Mouse (Mus musculus) kidney, adult 11 months (tissue): ENCODE results near the gene Kcnh1.

ENCODE experiments used
- DNase-seq: peaks from one replicate; pipeline ENCODE4 v3.0.0; 2022

Gene Kcnh1

DNA sequence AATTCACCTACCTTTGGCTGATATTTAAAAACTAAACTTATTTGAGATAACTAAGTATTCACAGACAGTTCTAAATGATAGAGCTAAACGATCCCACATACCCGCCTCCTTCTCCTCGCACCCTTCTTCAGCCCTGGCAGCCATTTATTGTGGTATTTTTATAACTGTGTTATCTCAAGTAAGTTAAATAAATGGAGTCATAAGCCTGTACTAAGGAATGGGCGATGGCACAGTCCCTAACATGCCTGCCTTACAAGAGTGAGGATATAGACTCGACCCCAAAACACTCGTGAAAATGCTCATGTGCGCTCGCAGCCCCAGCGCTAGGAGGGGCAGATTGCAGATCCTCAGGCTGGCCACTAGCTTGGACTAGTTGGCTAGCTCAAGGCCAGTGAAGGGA is 79.3 kb downstream of the Kcnh1 start:
- DNase-seq = no peak

DNA sequence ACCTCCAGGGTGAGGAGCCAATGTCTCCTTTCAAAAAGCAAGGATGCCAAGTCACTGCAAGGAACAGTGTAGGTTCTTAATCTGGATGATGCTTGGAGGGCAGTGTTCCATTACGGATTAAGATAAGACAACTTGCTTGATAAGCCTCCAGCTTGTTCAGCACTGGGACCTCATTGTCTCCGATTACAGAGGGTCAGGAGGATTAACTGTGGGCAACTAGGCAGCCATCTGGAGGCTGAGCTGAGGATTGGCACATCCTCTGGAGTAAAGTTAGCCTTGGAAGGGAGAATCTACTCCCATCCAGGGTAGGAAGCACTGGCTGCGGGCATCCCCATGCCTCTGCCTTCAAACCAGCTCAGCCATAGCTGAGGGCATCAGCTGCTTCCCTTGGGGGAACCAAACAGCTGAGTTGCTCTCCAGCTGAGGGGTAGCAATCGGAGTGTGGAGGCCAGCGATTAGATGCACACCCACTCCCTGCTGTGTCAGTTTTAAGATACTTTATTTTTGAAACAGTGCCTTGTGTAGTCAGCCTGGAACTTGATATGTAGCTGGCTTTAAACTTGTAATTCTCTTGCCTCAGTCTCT is 87.3 kb downstream of the Kcnh1 start:
- no peak for DNase-seq

DNA sequence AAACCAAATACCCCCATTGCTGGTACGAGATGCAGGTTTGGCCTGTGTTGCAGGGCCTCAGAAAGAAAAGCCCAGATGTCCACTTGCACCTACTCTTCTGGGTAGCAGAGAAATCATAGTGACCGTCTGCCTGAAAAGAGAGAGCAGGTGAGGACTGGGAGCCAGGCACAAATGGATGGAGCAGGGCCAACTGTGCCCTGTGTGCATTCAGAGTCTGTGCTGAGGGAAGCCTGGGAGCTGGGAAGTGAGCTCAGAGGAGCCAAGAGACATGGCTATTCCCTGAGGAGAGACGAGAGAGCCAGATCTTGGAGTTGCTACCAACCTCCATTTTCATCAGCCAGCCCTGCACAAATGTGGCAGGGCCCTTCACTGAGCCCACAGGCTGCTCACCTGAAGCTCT is 93.8 kb downstream of the Kcnh1 start:
- DNase-seq = no peak

DNA sequence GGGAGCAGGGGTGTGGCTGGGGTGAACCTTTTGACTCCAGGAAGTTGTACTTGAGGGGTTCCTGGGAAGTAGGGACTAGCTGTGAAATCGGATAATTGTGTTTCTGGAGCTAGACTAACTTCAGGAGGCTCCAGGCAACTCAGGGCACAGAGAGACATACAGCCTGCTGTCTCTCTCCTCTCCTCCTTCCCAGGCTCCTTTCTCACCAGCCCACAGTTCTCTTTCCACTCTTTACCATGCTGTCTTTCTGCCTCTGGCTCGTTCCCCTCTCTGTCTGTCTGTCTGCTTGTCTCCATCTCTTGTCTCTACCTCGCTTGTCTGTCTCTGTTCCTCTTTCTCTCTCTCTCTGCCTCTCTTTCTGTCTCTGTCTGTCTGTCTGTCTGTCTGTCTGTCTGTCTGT is 94.4 kb downstream of the Kcnh1 start:
- DNase-seq = no peak

DNA sequence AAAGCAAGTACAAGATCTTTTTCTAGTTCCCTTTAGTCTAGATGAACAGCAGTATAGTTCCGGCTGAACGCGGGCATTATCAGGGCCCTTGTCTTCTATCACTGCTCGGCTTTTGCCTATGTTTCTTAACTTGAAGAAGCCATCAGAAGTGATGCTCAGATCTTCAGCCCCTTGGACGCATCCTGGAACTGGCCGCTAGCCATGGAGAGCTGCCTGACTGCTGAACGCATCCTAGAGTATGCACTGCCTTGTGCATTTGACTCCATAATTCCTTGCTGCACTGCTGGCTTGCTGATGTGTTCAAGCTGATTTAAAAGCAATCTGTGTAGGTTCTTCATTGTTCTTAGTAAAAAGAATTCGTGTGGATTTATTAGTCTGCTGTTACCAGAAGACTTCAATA is 97.9 kb downstream of the Kcnh1 start:
- DNase-seq = no peak

DNA sequence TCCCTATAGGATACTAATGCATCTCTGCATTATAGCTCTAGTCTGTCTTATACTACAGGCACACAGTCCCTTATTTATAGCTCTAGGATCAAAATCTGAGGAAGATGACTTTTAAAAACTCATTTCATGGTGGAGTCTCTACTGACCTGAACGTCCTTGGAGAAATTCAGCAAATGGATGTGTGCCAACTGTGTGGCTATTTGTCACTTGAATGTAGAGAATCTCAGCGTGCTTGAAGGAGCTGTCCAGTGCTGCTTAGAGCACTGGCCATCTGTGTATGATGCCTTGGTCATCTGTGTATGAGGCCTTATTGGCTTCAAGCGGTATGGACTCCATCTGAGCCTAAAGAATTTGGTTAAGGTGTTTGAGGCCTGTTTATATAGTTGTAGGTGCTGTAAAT is 100.7 kb downstream of the Kcnh1 start:
- no peak for DNase-seq

DNA sequence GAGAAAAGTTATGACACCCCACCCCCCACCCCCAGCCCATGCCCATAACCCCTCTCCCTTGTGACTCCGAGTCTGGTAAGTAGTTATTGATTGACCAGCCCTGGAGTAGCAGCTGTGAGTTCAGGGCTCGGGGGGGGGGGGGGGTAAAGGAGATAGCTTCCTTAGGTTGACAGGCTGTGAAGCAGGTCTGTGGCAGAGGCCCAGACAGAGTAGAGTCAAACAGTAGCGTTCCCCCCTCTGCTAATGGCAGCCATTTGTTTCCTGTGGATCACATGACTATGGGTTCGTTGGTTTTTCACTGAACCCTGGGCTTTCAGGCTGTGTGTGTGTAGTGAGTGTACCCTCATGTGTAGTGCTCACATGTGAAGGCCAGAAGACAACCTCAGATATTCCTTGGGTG is 102.8 kb downstream of the Kcnh1 start:
- DNase-seq = no peak

DNA sequence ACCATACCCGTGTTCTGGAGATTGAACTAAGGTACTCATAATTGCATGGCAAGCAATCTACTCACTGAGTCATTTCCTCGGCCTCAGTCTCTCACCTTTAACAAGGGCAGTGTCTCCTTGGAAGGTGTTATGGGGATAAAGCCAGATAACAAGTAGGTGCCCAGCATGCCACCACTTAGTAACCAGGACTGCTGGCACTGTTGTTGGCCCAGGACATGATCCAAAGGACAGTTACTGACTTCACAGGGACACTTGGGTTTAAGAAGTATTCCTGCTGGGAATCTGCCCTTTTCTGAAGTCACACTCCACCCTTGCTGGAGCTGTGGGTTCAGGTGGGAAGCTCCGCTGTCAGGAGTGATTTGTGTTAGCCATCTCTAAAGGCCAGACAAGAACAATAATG is 103.3 kb downstream of the Kcnh1 start:
- DNase-seq = no peak

DNA sequence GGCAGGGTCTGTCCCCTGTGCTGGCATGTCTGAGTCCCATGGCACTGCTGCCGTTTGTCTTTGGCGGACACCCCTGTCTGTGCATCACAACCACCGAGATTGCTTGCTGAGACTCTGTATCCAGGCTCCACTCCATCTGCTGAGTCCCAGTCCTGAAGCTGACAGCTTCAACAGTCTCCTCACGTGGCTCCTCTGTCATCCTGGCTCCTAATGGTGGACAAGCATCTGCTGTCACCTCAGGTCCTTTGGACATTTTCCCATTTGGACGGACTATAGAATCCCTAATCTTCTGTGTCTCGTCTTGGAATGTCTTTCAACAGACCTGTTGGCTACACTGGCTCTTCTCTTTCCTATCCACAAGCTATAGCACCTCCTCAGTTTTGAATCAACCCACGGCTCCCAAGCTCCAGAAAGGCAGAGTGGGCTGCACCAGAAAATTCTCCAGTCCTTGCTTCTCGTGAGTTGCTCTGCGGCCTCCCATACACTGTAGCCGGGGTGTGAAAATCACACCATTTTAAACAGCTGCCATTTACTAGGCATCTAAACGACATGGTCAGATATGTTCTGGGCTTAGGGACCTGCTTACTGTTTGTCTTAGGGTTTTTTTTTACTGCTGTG is 104.8 kb downstream of the Kcnh1 start:
- no peak for DNase-seq

DNA sequence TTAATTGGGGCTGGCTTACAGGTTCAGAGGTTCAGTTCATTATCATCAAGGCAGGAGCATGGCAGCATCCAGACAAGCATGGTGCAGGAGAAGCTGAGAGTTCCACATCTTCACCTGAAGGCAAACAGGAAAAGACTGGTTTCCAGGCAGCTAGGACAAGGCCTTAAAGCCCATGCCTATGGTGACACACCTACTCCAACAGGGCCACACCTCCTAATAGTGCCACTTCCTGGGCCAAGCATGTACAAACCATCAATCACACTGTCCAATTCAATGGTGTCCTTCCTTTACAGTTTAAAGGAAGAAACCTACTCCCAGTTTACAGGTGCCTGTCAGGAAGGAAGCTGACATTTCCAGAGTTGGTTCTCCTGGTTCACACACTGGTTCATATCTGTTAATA is 105.3 kb downstream of the Kcnh1 start:
- no peak for DNase-seq

DNA sequence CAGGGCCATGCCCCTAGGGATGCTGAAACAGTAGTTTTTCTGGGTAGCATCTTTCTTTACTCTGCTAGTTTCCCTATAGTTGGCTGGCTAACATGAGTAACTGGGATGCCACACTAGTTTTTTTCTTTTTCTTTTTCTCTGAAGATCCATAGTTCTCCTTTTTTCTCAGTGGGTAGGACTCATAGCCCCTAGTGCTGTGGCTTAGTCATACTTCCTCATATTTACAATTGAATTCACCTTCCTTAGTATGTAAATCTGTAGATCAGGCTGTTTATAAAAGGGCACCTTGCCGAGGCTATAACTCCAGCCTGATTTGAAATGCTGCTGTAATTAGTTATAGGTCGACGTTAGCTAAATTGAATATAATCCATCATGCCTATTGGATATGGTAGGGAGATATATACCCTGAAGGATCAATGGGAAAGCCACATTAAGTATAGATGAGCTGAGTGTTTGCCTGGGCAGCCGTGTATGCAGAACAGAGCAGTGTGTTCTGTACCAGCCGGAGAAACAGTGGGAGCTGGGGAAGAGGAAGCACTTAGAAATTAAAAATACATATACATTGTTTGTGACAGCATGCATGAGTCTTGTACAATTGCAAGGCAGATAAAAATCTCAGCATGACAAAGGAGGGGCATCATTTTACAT is 107.0 kb downstream of the Kcnh1 start:
- no peak for DNase-seq

DNA sequence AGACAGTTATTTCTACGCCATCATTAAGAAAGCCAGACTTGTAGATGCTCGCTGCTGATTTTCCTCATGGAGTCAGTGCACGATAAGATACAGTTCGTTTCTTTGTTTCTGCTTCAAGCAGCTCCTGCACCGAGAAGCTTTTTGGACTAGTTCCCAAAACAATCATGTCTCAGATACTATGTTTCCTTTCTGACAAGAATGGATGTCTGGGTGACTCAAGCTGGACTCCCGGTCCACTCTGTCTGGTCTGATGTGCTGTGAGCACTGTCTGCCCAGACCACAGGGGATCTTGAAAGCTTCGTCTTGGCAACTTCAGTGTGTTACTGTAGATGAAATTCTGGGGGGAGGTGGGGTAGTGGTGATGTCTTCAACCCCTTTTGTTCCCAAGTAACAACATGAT is 109.8 kb downstream of the Kcnh1 start:
- DNase-seq = no peak

DNA sequence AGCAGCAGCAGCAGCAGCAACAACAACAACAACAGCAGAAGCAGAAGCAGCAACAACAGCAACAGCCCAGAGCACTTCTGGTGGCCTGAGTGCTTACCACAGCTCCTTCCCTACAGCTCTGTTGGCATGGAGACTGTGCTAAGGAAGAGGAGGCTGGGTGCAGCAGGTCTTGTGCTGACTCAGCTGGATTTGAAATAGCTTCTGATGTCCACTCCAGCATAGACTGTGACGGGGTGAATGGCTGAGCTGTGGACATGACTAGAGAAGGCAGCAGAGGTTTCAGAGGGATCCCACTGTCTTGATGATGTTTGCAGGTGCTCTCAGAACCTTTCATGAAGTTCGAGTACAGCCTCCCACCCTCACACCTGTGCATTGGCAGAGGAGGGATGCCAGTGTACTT is 113.0 kb downstream of the Kcnh1 start:
- no peak for DNase-seq

DNA sequence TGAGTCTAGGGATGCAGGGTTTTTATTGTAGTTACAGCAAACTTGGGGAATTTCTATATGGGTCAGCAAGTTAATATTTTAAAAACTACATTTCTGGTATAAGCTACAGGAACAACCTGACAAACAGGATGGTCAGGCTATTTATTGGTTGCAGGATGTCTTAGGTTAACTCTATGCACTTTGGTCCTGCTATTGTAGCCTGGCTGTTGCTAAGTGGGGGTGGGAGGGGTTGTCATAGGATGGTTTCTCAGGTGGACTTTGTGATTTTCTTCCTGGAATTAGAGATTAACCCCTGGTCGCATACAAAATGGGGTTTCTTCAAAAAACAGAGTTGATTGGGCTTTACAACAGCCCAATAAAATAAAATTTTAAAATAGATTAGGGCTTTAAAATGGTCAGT is 114.6 kb downstream of the Kcnh1 start:
- peak; percentile 4 for DNase-seq

DNA sequence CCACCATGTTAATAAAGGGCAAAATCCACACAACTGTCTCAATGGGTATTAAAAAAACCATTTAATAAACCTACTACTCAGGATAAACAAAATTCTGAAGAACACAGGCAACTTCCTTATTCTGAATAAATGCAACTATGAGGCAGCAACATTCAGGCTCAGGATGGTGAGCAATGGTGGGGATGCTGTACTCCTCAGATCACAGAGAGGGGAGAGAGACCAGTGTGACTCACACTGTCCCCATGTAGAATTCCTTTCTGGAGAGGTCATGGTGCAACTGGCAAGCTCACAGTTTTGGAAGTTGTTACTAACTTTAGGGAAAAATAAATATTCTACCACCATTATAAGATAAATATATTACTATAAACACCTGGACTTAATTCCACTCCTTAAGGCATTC is 116.5 kb downstream of the Kcnh1 start:
- no peak for DNase-seq

DNA sequence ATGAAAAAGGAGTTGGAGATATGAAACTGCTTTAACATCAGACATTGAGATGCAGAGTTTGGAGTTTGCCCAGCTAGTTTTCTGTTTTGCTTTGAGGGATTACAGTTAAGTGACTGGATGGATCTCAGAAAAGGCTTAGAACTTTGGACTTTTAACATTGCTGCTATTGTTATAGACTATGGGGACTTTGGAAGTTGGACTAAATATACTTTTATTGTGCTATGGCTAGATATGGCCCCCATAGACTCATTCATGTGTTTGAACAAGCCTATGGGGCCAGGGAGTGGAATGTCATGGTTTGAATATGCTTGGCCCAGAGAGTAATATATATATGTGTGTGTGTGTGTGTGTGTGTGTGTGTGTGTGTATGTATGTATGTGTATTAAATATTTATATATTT is 120.7 kb downstream of the Kcnh1 start:
- DNase-seq = no peak

DNA sequence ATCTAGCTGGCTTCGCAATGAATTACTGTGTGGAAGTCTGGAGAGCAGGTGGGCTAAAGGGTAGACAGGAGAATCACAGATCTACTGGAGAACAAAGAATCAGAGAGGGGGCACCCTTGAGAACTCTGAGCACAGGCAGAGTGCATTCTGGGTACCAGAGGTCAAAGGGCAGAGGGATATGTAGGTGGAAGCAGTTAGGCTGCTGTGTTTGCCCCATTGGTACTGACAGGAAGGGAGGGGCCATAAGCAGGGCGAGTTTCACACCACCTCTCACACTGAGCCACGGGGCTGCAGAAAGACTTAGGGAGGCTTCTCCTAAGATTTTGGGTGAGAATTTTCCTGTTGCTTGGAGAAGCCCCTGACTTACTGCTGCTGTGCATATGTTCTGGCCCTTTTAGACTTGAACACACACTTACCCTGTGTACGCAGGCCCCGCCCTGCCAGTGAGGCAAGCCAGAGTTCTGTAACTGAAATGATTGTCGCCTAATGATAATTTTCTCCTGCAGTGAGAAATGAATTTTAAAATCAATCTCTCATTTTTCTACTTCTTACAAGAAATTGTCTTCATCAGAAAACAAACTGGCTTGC is 121.4 kb downstream of the Kcnh1 start:
- no peak for DNase-seq

DNA sequence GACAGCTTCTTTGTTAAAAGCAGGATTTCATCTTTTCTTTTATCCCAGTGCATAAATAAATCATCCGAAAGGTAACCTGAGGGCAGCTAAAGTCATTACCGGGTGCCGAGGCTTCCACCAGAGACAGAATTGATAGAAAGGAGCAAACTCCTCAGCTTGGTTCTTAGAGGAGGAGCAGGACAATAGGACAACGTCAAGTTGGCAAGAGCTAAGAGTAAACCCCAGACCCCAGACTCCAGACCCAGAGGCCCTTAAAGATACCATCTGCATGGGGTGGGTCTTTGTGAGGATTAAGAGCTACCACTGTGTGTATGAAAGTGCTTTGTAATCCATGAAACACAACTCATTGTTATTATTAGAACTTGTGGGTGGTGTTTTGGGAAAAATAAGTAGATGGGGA is 121.9 kb downstream of the Kcnh1 start:
- no peak for DNase-seq

DNA sequence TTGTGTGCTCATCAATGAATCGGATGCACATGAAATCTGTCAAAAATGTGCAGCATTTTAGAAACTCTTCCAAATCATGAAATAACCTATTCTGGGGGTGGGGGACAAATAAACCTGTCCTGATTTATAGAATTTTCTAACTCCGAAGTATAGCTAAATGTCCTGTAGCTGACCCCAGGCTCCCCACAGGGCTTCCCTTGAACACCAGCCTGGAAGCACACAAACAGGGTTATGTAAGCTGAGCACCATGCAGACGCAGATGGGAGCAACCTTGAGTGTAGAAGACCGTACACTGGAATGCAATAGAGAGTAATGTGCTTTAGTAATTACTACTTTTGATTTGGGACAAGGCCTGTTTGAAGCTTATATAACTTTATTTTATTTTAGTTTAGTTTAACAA is 122.4 kb downstream of the Kcnh1 start:
- DNase-seq = no peak

DNA sequence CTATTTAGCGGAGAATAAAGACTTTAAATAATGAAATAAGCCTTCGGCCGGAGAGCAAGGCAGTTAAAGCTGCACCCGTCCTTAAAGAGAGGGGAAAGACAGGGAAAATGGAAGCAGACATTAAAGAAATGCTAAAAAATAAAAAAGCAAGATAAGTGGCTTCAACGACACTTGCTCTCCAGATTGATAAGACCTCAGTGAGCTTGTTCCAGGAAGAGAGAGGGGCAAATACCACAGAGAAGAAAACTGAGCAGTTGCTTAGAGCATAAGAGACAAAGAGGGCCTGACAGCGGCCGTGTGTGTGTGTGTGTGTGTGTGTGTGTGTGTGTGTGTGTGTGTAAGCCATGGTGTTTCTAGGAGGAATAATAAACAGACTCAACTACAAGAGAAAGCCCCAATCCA is 123.0 kb downstream of the Kcnh1 start:
- no peak for DNase-seq

DNA sequence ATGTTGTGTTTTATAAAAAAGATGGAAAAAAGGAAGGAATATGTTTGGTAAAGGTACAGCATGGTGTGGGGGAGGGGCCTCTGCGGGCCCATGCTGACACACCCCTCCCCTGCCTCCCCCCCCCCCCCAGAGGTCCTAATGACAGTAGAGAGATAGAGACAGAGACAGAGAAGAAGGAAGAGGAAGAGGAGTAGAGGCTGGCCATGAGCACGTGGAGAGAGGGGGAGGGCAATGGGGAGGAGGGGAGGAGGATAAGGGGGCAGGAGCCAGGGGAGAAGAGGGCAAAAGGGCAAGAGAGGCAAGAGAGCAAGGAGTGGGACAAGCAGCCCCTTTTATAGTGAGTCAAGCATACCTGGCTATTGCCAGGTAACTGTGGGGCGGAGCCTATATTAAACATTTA is 123.5 kb downstream of the Kcnh1 start:
- no peak for DNase-seq

DNA sequence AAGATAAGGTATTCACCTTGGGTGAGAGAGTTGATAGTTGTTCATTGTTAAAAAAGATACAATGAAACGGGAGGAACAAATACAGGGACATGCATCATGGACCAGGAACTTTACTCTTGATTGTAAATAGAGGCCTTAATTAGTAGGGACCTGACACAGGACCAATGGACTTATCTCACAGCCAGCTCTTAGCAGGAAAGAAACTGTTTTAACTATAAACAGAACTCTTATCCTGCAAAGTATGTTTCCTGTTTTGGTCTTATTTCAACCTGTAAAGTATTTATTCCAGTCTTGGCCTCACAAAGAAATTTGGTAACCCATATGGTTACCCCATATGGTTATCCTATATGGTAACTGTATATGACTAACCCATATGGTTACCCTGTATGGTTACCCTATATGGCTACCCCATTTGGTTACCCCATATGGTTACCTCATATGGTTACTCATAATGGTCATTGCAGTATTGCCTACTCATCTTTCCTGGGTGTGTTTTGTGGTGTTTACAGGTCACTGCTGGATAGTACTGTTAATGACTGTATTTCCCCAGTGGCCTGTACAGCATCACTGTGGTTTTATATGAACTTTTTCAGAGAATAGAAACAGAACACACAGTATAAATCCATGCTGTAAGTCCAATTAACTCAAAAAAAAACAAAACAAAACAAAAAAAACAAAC is 125.0 kb downstream of the Kcnh1 start:
- DNase-seq = no peak

DNA sequence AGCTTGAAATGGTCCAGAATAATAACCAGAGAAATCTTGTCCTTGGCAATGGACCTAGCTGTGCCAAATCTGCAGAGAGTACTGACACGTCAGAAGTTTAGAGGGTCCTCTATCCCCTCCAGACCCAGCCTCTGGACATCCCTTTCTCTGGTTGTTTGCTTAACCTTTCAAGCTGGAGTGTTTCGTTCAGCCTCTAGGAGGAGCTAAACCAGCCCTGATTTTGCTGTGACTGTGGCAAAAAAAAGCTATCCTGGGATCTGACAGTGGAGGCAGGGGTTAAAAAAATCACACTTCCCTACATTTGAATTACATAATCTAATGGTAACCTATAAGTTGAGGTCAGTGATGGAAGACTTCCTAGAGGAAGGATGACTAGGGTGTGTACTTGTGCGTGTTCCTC is 133.6 kb downstream of the Kcnh1 start:
- no peak for DNase-seq

DNA sequence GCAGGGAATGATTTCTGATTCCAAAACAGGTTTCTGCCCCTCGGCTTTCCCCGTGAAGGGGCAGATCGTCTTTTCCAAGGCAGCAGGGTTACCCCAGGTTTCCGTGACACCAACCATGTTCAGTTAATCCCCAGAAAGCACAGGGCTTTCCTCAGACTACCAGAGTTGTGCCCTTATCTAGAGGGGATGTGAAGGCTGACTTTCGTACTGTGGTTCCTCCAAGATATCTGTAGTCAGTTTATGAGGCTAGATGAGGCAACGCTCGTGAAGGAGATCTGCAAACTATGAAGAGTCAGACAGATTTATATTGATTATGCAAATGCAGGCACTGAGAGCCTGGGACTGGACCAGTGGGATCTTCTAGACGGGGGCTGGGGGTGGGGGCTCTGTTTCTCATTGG is 136.5 kb downstream of the Kcnh1 start:
- DNase-seq = no peak
